Mouse (Mus musculus) myocyte (in vitro differentiated cells): ENCODE results near the gene Gpi1.
A peak's percentile ranks its signal among the peaks of the same experiment; 100 is the strongest.

Experiments used
- E2F4 ChIP-seq: IDR thresholded peaks from one replicate; pipeline ENCODE4 v1.6.1; 2011; ENCODE audit warnings: mild to moderate bottlenecking, control low read depth, moderate library complexity; ENCODE audit not compliant: insufficient read depth
- MAX ChIP-seq: IDR thresholded peaks from one replicate; pipeline ENCODE4 v1.6.1; 2011; ENCODE audit warnings: low read depth, mild to moderate bottlenecking, control low read depth
- MYOD1 ChIP-seq, 3 experiments: IDR thresholded peaks; one replicate each; pipeline ENCODE4 v1.6.1; 2011; ENCODE audit warnings: control low read depth in 2 of 3, low read depth in 2 of 3, mild to moderate bottlenecking in 2 of 3, moderate library complexity in 1 of 3; ENCODE audit not compliant: insufficient read length in 2 of 3, control insufficient read depth in 1 of 3
- POLR2A ChIP-seq: IDR thresholded peaks from one replicate; pipeline ENCODE4 v1.6.1; 2011; ENCODE audit warnings: low read depth, mild to moderate bottlenecking, control low read depth, moderate library complexity; ENCODE audit not compliant: insufficient read length
- POLR2AphosphoS2 ChIP-seq: IDR thresholded peaks from one replicate; pipeline ENCODE4 v1.6.1; 2011; ENCODE audit warnings: low read depth, control low read depth; ENCODE audit not compliant: insufficient read length
- REST ChIP-seq: IDR thresholded peaks from one replicate; pipeline ENCODE4 v1.6.1; 2011; ENCODE audit warnings: mild to moderate bottlenecking, control low read depth, moderate library complexity; ENCODE audit not compliant: insufficient read depth, insufficient read length
- SRF ChIP-seq: IDR thresholded peaks from one replicate; pipeline ENCODE4 v1.6.1; 2011; ENCODE audit warnings: low read depth; ENCODE audit not compliant: control insufficient read depth, insufficient read length
- TCF12 ChIP-seq: IDR thresholded peaks from one replicate; pipeline ENCODE4 v1.6.1; 2011; ENCODE audit warnings: mild to moderate bottlenecking, control low read depth; ENCODE audit not compliant: poor library complexity, insufficient read depth, severe bottlenecking
- TCF3 ChIP-seq: IDR thresholded peaks from one replicate; pipeline ENCODE4 v1.6.1; 2011; ENCODE audit warnings: low read depth, control low read depth; ENCODE audit not compliant: insufficient read length
- USF1 ChIP-seq: IDR thresholded peaks from one replicate; pipeline ENCODE4 v1.6.1; 2011; ENCODE audit warnings: low read depth, mild to moderate bottlenecking, control low read depth, moderate library complexity

DNA sequence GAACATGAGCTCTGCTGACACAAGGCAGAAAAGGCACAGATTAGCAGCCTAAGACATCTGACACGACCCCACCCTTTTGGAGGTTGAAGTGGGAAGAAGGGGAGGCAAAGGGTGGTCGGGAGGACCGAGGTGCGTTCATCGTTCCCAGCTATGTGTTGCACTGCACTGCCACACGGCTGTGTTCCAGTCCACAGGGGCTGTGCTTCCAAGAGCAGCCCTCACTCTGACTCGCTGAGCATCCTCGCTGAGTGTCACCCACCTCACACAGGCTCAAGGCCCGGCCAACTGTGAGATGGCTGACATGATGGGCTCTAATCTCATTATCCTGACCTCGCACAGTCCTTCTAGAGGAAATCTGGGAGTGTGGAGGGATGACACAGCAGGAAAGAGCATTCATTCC, 13.7 kb downstream of the Gpi1 start:
- TF ChIP-seq POLR2AphosphoS2 (peak; percentile 52), POLR2A (no peak), E2F4 (no peak), USF1 (no peak), REST (no peak), MAX (no peak), TCF12 (no peak), MYOD1 (IDR thresholded peaks at IDR 0.05; ENCODE audit: control insufficient read depth in 1 of 3, insufficient read length in 2 of 3, low read depth in 2 of 3) (no peak), SRF (no peak), TCF3 (no peak)
